Mouse (Mus musculus): Measurements from ENCODE around the gene Gm13102.
"Not testable (repeated sequence)": the region's sequence is repeated elsewhere in the genome, so short reads cannot be mapped to it uniquely, and the experiment has no call there.

Gm13102 gene

GRCm38 (mm10) chr4:144106174-144106573 is at the start of gene Gm13102:
Gm13102 (plus strand) TSS chr4:144106474.
- CTCF ChIA-PET, POLR2A ChIA-PET: not testable (repeated sequence)

GRCm38 (mm10) chr4:144058826-144059225 is 47.4 kb upstream of the Gm13102 start, which contains the start of gene Pramel4:
Pramel4 (plus strand) TSS chr4:144059126.
- CTCF ChIA-PET, POLR2A ChIA-PET: not testable (repeated sequence)

All from embryonic stem cell, embryonic (primary cell).